Mouse (Mus musculus) kidney, postnatal 14 days (tissue): Measurements from ENCODE around the gene Prr7.

ENCODE experiments used
- DNase-seq: peaks from one replicate; pipeline ENCODE4 v3.0.0; 2022; ENCODE audit warnings: mixed read lengths

Prr7 gene

DNA sequence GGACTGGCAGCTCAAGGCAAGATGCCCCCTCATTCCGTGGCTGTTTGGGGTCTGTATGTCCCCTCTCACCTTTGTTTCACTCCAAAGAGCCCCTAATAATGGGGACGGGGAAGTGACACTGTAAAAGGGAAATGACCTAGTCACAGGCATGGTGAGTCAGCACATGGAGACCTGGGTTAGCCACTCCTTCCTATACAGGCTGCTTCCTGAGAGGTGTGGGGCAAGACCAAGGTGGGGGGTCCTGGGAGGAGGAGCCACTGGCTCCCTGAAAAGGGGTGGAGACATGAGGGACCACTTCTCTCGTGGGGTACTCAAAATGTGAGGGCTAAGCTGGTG lies 46.2 kb downstream of the Prr7 start:
- DNase-seq = no peak

DNA sequence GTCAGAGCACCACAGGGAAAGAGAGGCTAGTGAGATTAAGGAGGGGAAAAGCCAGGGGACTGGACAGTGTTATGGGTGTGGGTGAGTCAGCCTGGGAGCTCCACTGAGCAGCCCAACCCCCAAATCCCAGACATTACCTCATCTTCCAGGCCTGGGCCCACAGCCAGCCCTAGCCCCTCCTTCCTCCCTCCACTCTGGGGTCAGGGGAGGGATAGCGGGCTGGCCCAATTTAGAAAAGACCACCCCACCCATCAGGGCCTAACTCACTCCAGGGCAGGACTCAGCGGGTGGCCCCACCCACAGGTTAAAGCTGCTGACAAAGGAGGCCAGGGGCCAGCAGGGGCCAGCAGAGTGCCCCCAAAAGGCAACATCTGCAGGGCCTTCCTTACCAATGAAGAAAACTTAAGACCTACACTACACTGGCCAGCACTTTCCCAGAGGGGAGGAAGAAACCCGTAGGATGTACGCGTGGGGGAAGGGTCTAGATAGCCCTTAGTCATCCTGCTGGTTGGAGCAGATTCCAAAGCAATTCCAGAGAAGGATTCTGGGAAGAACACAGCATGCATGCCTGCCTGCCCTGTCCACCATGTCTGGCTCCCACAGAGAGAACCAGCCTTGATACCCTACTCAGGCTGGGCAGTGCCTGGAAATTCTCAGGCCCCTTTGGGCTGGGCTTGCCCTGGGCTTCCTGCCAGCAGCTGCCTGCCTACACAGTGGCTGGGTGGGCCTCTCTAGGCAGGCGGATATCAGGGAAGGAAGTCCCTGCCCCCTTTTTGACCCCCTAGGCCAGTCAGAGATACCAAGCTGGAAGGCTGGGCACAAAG lies 46.8 kb downstream of the Prr7 start:
- DNase-seq = peak; percentile 86

DNA sequence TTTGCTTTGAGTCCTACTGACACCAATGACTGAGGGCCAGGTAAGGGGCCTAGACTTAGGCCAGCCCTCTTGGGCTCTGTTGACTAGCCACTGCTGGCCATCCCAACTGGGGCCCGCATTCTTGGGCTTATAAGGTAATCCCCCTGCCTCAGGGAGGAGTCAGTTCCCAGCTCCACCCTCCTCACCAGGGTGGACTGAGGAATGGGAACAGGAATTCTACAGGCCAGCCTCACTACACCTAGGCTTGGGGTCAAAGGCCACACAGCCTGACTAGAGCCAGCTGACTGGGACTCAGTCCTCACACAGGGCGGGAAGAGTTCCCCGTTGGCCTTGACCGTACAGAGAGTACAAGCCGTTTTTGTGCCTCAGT lies 47.4 kb downstream of the Prr7 start:
- DNase-seq = peak; percentile 33

DNA sequence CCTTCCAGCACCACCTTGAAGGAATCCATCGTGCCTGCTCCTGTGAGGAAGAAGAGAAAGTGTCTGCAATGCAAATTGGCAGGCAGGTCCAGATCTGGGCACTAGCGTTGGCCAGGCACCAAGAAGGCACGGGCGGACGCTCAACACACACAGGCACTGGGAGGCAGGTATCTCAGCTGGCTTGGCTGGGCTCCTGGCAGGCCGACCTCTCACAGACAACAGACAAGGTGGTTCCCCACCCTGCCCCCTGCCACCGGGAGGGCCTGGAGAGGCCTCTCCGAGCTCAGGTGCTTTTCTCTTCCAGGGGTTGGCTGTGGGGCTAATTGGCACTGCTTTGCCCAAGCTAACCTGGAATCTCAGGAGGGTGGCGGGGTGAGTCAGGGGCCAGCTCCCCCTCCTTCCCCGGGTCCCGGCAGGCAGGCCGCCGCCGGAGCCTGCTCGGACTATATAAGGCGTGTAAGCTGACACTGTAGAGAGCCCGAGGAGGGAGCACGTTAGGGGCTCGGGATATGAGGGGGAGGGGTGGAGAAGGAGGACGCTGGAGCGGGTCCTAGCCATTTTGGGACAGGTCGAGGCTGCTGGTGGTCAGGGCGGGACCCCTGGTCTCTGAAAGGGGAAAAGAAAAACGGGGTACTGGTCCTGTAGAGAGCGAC lies 48.4 kb downstream of the Prr7 start:
- peak; percentile 75 for DNase-seq

DNA sequence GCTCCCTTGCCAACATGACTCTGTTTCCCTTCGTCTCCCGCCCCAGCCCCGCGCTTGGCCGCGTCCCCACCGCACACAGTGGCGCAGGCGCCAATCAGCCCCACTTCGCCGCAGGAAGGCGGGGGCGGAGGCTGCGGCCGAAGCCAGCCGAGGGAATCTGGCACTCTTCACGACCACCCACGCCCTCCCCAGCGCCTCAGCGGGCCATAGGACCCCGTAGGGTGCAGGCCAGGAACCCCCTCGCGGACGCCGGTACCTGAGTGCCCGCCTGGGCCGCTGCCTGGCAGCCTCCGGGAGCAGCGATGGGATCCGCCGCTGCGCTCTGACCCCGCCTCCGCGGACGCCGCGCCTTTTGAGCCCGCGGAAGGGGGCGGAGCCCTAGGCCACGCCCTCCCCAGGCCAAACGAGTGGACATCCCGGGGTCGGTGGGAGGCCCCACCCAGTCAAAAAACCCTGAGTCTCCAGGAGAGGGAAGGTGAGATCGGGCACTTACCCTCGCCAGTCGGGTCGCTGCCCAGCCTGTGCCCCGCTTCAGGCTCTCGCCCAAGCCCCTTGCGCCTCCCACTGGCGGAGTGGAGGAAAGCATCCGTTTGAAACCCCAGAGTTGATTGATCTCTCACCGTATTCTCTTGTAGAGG lies 49.2 kb downstream of the Prr7 start, which contains the start of gene Pdlim7:
Pdlim7 (minus strand) TSS at position 566 of the 638 bp plus-strand sequence.
- DNase-seq = peak; percentile 95

DNA sequence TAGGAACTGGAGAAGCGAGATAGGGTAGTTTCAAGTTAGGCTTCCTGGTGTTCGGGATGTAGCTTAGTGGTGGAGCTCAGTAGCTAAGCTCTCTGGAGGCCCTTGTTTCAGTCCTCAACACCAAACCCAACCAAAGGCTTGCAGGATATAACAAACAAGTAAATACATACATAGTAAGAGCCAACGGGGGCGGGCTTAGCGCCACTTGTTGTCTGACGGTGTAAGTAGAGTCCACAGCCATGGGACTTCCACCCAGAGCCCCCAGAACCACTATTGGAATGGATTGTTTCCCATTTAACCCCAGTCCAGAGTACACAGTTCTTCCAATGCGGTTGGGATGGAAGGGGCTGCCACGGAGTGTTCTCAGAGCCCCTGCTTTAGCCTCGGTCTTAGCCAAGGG lies 49.8 kb downstream of the Prr7 start:
- DNase-seq = no peak

DNA sequence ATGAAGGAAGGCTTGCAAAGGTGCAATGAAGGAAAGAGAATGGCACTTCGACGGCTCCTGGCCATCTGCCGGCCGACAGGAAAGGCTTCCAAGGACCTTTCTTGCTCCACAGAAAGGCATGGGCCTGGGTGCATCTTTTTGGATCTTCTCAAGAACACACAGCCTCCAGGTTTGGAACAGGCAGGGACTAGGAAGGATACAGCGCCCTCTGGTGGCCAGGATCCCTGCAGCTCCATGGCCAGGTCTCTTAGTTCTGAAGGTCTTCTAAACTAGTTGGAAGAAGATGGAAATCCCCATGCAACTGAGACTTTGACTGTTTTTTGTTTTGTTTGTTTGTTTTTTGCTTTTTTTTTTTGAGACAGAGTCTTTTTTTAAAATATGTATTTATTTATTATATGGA lies 52.9 kb downstream of the Prr7 start:
- DNase-seq = peak; percentile 88

DNA sequence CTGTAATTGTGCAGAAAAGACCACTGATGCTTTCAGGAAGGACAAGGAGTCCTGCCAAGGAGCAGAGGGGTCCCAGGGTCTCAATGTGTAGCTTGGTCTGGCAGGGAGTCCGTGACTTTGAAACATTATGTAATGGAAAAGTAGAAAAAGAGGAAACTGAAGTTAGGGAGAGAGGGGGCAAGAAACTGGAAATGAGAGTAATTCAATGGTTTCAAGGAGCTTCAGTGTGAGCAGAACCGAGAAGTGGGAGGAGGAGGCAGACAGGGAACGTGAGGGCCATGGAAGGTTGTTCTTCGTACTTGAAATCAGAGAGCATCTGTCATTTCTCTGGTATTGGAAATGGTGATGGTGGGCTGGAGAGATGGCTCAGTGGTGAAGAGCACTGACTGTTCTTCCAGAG lies 55.5 kb downstream of the Prr7 start:
- DNase-seq = no peak

DNA sequence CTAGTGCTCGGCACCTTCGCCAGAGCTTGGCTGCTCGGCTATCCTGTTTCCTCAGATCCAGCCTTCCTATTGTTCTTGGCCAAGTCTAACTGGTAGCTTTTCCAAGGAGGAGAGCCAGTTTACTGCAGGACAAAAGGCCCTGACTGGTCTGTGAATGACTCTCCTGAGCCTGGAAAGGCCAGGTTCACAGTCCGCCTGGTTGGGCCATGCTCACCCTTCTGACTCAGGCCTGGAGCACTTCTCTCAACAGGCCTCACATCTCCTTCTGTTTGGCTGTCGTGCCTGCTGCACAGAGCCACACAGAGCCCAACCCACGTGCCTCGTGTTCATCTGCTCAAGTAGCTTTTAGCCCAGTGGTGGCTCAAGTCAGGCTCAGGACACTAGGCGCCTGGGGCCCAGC lies 58.7 kb downstream of the Prr7 start:
- DNase-seq = no peak
